Mouse (Mus musculus): ENCODE results near the gene Mef2a.

Gene Mef2a

DNA sequence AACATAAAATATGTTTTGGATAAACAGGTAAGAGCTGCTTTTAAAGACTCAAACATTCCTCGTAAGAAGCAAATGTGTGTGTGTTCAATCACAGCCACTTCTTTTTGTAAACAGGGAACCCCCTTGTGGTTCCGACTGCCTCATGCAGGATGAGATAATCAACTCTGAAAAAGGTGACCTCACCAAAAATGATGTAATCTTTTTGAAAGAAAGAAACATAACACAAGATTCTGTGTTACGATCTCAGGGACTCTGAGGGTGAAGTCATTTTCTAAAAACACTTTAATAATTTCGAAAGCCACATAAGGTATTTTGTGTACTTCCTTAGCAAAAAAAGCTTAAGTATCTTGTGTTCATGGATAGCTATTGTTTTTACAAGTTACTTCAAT lies 128.8 kb downstream of the Mef2a start:
- H3K36me3 ChIP-seq (ENCODE audit: control insufficient read depth, insufficient read depth, low read length, poor library complexity, severe bottlenecking) = peaks cover 4% of the 10 kb centered on the region; the same call in 1 of the 2 replicates
- H3K27me3 ChIP-seq (ENCODE audit: control insufficient read depth, insufficient read depth, low read length, poor library complexity, severe bottlenecking) = no peaks in the 10 kb centered on the region
- peak; percentile 15 for DNase-seq (ENCODE audit: low read depth, low spot score)

DNA sequence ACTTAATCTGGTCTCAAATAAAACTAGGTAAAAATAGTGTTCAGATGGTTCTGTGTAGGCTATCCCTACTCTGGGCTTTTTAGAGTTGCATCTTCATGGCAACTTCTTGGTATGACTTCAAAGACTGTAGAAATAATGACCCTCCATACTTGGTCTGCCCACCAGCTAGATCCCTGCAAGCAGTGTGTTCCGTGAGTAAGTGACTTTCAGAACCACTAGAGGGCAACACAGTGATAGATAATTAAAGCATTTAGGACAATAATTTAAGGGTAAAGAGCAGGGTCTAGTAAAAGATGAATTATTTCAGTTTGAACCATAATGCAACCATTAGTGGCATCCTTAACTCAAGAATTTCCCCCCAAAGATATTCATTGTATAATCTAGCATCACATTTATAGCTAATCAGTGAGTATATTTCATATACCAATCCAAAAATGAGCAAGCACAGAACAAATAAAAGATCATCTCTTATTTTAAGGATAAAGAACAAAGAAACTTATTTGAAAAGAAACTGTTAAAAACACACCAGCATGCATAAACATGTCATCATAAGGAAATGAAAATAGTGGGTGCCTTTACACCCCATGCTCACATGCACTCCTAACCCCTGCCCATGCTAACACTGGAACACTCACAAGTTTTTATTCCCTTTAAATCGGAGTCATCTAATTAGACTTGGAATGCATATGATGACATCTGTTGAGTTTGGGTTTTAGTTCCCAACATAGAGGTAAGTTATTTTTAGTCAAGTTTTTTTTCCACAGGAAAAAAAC lies 129.4 kb downstream of the Mef2a start:
- Histone ChIP-seq H3K27me3 (ENCODE audit: control insufficient read depth, insufficient read depth, low read length, poor library complexity, severe bottlenecking) (no peaks in the 10 kb centered on the region), H3K36me3 (ENCODE audit: control insufficient read depth, insufficient read depth, low read length, poor library complexity, severe bottlenecking) (peaks cover 4% of the 10 kb centered on the region; the same call in 1 of the 2 replicates)
- peak; percentile 64 for DNase-seq (ENCODE audit: low read depth, low spot score)

GRCm38 (mm10) chr7:67241969-67242368 lies 130.7 kb downstream of the Mef2a start:
- Histone ChIP-seq H3K27me3 (ENCODE audit: control insufficient read depth, insufficient read depth, low read length, poor library complexity, severe bottlenecking) (no peaks in the 10 kb centered on the region), H3K36me3 (ENCODE audit: control insufficient read depth, insufficient read depth, low read length, poor library complexity, severe bottlenecking) (peaks cover 4% of the 10 kb centered on the region; the same call in 1 of the 2 replicates)
- no peak for DNase-seq (ENCODE audit: low read depth, low spot score)

DNA sequence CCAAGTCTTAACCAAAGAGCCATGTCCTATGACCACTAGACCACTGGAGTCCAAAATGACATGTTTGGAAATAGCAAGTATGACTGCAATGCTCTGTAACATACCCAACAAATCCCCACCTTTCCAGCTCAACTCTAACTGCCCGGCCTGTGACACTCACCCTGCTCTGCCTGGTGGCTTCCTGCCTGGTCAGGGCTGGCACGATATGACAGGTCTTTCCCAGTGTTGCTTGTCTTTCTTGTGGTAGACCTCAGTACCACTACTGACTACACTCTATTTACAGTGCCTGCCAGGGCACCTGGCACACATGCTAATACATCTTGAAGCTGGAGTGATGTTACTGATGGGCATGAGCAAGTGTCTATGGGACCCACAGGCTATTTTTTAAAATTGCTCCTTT lies 134.9 kb downstream of the Mef2a start:
- Histone ChIP-seq H3K27me3 (ENCODE audit: control insufficient read depth, insufficient read depth, low read length, poor library complexity, severe bottlenecking) (no peaks in the 10 kb centered on the region), H3K36me3 (ENCODE audit: control insufficient read depth, insufficient read depth, low read length, poor library complexity, severe bottlenecking) (peaks cover 13% of the 10 kb centered on the region; the same call in 1 of the 2 replicates)

GRCm38 (mm10) chr7:67236351-67236750 lies 136.3 kb downstream of the Mef2a start:
- no peak for DNase-seq (ENCODE audit: low read depth, low spot score)
- Histone ChIP-seq H3K36me3 (ENCODE audit: control insufficient read depth, insufficient read depth, low read length, poor library complexity, severe bottlenecking) (peaks cover 16% of the 10 kb centered on the region; the same call in 1 of the 2 replicates), H3K27me3 (ENCODE audit: control insufficient read depth, insufficient read depth, low read length, poor library complexity, severe bottlenecking) (no peaks in the 10 kb centered on the region)

More for the DNA sequence above, 134.9 kb downstream of the Mef2a start:
- DNase-seq (ENCODE audit: low read depth, low spot score) = no peak

GRCm38 (mm10) chr7:67234797-67235196 lies 137.9 kb downstream of the Mef2a start:
- DNase-seq (ENCODE audit: low read depth, low spot score) = no peak
- no peaks in the 10 kb centered on the region for H3K27me3 ChIP-seq (ENCODE audit: control insufficient read depth, insufficient read depth, low read length, poor library complexity, severe bottlenecking)

GRCm38 (mm10) chr7:67232504-67232903 lies 140.2 kb downstream of the Mef2a start:
- DNase-seq (ENCODE audit: low read depth, low spot score) = no peak
- H3K27me3 ChIP-seq (ENCODE audit: control insufficient read depth, insufficient read depth, low read length, poor library complexity, severe bottlenecking) = no peaks in the 10 kb centered on the region
- H3K36me3 ChIP-seq (ENCODE audit: control insufficient read depth, insufficient read depth, low read length, poor library complexity, severe bottlenecking) = peaks cover 12% of the 10 kb centered on the region; the same call in 1 of the 2 replicates

More at GRCm38 (mm10) chr7:67234797-67235196, 137.9 kb downstream of the Mef2a start:
- H3K36me3 ChIP-seq (ENCODE audit: control insufficient read depth, insufficient read depth, low read length, poor library complexity, severe bottlenecking) = peaks cover 13% of the 10 kb centered on the region; the same call in 1 of the 2 replicates

DNA sequence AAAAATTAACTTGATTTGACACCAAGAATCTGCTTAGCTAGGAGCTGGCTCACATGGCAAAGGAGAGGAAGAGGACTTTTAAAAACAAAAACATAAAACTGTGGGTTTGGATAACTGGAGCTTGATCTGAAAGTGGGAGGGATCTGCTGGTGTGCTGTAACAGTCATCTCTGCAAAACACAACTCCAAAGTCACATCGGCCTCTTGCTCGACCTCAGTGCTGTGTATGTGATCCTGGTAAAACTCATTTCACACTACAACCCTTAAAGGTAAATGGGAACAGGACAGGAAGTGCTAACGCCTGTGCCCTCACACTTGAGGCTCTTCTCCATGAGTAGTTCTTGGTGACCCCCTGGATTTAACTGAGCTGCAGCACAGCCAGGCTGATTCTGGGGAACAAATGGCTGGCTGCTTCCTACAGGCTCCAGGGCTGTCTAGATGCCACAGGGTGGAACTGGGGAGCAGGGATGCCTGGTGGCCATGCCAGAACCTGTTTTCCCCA lies 142.0 kb downstream of the Mef2a start:
- H3K36me3 ChIP-seq (ENCODE audit: control insufficient read depth, insufficient read depth, low read length, poor library complexity, severe bottlenecking) = peaks cover 15% of the 10 kb centered on the region; the same call in 1 of the 2 replicates
- no peak for DNase-seq (ENCODE audit: low read depth, low spot score)
- no peaks in the 10 kb centered on the region for H3K27me3 ChIP-seq (ENCODE audit: control insufficient read depth, insufficient read depth, low read length, poor library complexity, severe bottlenecking)

- DNase-seq (ENCODE audit: low read depth, low spot score) = no peak
- peaks cover 15% of the 10 kb centered on the region; the same call in 1 of the 2 replicates for H3K36me3 ChIP-seq (ENCODE audit: control insufficient read depth, insufficient read depth, low read length, poor library complexity, severe bottlenecking)
- no peaks in the 10 kb centered on the region for H3K27me3 ChIP-seq (ENCODE audit: control insufficient read depth, insufficient read depth, low read length, poor library complexity, severe bottlenecking)
Observed at GRCm38 (mm10) chr7:67230221-67230620, 142.4 kb downstream of the Mef2a start.

GRCm38 (mm10) chr7:67229701-67230100 lies 143.0 kb downstream of the Mef2a start:
- no peaks in the 10 kb centered on the region for H3K27me3 ChIP-seq (ENCODE audit: control insufficient read depth, insufficient read depth, low read length, poor library complexity, severe bottlenecking)
- H3K36me3 ChIP-seq (ENCODE audit: control insufficient read depth, insufficient read depth, low read length, poor library complexity, severe bottlenecking) = peaks cover 10% of the 10 kb centered on the region; the same call in 1 of the 2 replicates
- no peak for DNase-seq (ENCODE audit: low read depth, low spot score)

GRCm38 (mm10) chr7:67228891-67229602 lies 143.6 kb downstream of the Mef2a start:
- Histone ChIP-seq H3K36me3 (ENCODE audit: control insufficient read depth, insufficient read depth, low read length, poor library complexity, severe bottlenecking) (peaks cover 7% of the 10 kb centered on the region), H3K27me3 (ENCODE audit: control insufficient read depth, insufficient read depth, low read length, poor library complexity, severe bottlenecking) (no peaks in the 10 kb centered on the region)
- DNase-seq (ENCODE audit: low read depth, low spot score) = peak; percentile 52

DNA sequence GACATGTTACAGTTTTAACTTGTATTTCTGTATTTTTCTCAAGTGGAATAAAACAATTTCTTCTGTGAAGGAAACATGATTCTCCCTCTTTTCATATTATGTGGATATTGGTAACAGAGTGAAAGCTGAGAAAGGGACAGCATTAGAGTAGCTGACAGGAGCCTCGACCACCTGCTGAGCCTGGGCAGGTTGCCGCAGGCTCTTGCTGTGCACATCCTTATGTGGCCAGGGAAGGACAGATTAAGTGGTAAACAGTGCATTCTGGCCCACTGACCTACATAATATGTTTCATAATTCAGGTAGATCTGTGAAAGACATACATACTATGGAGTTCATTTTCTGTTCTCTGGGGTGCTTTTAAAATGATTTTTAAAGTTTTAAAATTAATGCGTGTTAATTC lies 144.3 kb downstream of the Mef2a start:
- no peak for DNase-seq (ENCODE audit: low read depth, low spot score)
- H3K27me3 ChIP-seq (ENCODE audit: control insufficient read depth, insufficient read depth, low read length, poor library complexity, severe bottlenecking) = no peaks in the 10 kb centered on the region
- H3K36me3 ChIP-seq (ENCODE audit: control insufficient read depth, insufficient read depth, low read length, poor library complexity, severe bottlenecking) = peaks cover 7% of the 10 kb centered on the region

DNA sequence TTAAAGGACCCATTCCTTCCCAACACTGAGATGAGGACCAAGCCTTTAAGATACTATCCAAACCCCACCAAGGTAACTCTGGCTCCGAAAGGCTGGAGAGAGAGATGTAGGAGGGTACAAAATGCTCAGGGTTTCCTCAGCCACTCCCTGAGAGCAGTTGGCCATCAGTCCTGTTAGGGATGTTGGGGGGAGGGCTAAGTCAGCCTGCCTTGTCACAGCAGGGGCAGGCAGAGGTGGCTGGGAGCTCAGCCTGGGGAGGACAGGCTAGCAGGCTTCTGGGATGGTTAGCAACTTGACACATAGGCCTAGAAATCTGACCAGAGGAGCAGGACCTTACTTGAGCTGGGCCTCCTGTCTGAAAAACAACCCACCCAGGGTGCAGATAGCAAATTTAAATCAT lies 145.1 kb downstream of the Mef2a start:
- no peaks in the 10 kb centered on the region for H3K27me3 ChIP-seq (ENCODE audit: control insufficient read depth, insufficient read depth, low read length, poor library complexity, severe bottlenecking)
- no peak for DNase-seq (ENCODE audit: low read depth, low spot score)

DNA sequence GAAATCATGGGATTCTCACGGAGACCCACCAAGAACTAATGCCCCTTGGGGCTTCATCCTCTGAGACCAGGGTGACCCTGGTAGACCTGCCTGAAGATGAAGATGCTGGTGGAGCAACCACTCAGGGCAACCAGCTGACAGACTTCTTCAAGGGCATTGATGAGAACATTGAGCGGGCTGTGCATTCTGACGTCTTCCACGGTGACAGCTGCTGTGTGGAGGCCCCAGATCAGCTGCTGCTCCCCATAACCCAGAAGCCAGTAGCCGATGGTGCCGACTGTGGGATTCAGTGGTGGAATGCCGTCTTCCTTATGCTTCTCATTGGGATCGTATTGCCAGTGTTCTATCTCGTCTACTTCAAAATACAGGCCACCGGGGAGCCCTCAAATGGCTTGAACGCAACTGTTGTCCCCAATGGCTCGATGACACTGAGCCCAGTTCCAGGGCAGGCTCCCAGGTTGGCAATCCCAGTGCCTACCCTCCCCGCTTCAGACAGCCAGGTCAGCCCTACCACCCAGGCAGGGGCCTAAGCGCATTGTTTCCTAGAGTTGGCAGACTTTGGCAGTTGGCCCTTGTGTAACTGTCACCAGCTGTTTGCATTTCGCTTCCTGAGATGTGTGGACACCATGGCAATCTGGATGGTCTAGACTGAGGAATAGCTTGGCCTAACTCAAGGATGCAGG lies 146.6 kb downstream of the Mef2a start:
- no peak for DNase-seq (ENCODE audit: low read depth, low spot score)
- H3K36me3 ChIP-seq (ENCODE audit: control insufficient read depth, insufficient read depth, low read length, poor library complexity, severe bottlenecking) = peaks cover 5% of the 10 kb centered on the region; the same call in 1 of the 2 replicates
- H3K27me3 ChIP-seq (ENCODE audit: control insufficient read depth, insufficient read depth, low read length, poor library complexity, severe bottlenecking) = no peaks in the 10 kb centered on the region

More for the DNA sequence above, 145.1 kb downstream of the Mef2a start:
- H3K36me3 ChIP-seq (ENCODE audit: control insufficient read depth, insufficient read depth, low read length, poor library complexity, severe bottlenecking) = peaks cover 6% of the 10 kb centered on the region

Data from splenic B cell, adult 2 months (primary cell).